Mouse (Mus musculus) hindlimb bud, embryonic 11.5 days (tissue): Measurements from ENCODE around the gene Mif4gd.
A peak's percentile ranks its signal among the peaks of the same experiment; 100 is the strongest.

Experiments
- DNase-seq: peaks from one replicate; pipeline ENCODE4 v3.0.0-alpha.2; 2012; ENCODE audit warnings: low read depth, low spot score; ENCODE audit errors: extremely low spot score

Mif4gd gene

GRCm38 (mm10) chr11:115584376-115585073, 28.2 kb downstream of the Mif4gd start:
- DNase-seq: no peak

DNA sequence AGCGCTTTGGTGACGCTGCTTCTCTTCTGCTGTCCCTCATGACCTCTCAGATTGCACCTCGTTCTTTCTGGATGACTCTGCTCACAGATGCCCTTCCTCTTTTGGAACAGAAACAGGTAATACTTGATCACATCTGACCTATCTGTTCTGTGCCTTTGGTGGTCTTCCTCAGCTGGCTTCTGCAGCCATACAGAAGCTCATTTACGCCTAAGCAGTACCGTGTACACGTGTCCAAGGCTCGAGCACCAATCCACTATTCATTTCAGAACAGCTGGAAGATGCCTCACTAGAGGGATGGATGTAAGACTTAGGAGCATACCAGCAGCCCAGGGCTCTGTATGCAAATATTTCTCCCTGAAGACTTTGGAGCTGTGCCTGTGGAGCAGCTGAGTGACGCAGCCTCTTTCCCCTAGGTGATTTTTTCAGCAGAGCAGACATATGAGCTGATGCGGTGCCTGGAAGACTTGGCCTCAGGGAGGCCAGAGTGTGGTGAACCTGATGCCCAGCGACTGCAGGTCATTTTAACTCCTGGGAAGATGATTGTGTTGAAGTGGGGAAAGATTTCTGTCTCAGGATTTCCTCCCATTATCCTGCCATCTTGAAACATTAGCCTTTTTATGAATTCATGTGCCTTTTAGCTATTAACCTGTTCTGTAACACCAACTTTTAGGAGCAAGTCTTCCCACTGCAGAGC, 29.7 kb downstream of the Mif4gd start:
- DNase-seq: no peak

GRCm38 (mm10) chr11:115579080-115579479, 33.7 kb downstream of the Mif4gd start:
- DNase-seq: no peak

DNA sequence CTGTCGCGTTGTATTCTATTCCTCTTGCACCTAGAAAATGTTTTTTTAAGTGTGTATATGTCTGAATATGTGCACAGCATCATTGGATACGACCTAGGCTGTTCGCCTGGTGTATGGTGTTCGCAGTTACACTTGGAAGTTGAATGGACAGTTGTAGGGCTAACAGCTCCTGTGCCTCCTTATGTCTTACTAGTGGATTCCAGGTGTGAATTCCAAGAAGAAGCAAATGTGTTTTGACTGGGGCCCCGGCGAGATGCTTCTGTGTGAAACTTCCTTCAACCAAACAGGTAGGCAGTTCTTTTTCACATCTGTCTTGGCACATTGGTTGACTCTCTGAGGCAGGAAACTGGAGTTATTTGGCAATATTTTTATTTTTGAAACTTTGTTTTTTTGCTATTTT, 47.8 kb downstream of the Mif4gd start:
- no peak for DNase-seq

GRCm38 (mm10) chr11:115564064-115564809, 48.5 kb downstream of the Mif4gd start, which contains the start of gene Nup85:
Nup85 (plus strand) TSS chr11:115564434.
- peak; percentile 70 for DNase-seq

GRCm38 (mm10) chr11:115563406-115563805, 49.4 kb downstream of the Mif4gd start:
- DNase-seq: no peak
